ENCODE assay signal across 13 mouse cellular contexts in the genomic region with DNA sequence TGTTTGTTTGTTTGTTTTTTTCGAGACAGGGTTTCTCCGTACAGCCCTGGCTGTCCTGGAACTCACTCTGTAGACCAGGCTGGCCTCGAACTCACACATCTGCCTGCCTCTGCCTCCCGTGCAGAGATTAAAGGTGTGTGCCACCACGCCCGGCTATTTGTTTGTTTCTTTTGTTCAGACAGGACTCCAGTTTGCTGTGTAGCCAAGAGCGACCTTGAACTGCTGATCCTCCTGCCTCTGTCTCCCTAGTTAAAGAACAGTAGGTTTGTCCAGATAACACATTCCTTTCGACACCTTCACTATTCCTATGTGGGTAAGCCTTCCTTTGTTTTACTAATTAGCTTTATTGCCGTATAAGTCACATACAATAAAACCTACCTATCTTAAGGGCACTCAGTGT.
"Had no signal": no experiment of that assay in that cellular context is flagged by ENCODE, and none has a peak within 500 bp of the region (broad histone marks: within the 10 kb centered on the region; RNA-seq: fewer than 3 reads in every experiment).

No protein-coding gene starts in this region.

- H3K27me3 ChIP-seq: kidney, embryonic 15.5 days; limb, embryonic 12.5 days; limb, embryonic 15.5 days had no signal

- H3K4me1 ChIP-seq: limb, embryonic 15.5 days had no signal

- H3K36me3 ChIP-seq: kidney, embryonic 15.5 days; limb, embryonic 12.5 days; limb, embryonic 15.5 days had no signal

- H3K27ac ChIP-seq: kidney, embryonic 15.5 days; limb, embryonic 12.5 days; limb, embryonic 15.5 days had no signal

- DNase-seq: kidney, adult 8-10 months; kidney, postnatal 10 days; kidney, postnatal 36 days; left cerebral cortex, postnatal 4 days; lung, adult 2 months; lung, postnatal 14 days; lung, postnatal 4 days; midbrain, embryonic 14.5 days; thymus, adult 18-20 months; thymus, postnatal 36 days had no signal

- H3K9me3 ChIP-seq: kidney, embryonic 15.5 days; limb, embryonic 12.5 days; limb, embryonic 15.5 days had no signal

- H3K9ac ChIP-seq: kidney, embryonic 15.5 days; limb, embryonic 12.5 days; limb, embryonic 15.5 days had no signal

- H3K4me3 ChIP-seq: kidney, embryonic 15.5 days; limb, embryonic 12.5 days; limb, embryonic 15.5 days had no signal
